Mouse (Mus musculus) olfactory bulb, adult 2 months (tissue): ENCODE data around the gene Lonp2. TPM values are rescaled to one million over a fixed set of nuclear protein-coding genes. Genes with fewer than 3 reads are reported as not detected.

Experiments used
- H3K27ac ChIP-seq: fragments of 200-500 bp; 2 replicates; pipeline ENCODE4 v1.5.1; 2012; ENCODE audit warnings: low read depth, low read length; ENCODE audit not compliant: insufficient read depth
- H3K4me1 ChIP-seq: fragments of 200-500 bp; 2 replicates; pipeline ENCODE4 v1.6.1; 2012; ENCODE audit warnings: low read length; ENCODE audit not compliant: control insufficient read depth, insufficient read depth
- H3K4me3 ChIP-seq: fragments of 200-500 bp; 2 replicates; pipeline ENCODE4 v1.5.1; 2012; ENCODE audit warnings: mild to moderate bottlenecking, low read depth, low read length, moderate library complexity; ENCODE audit not compliant: insufficient read depth
- CTCF ChIP-seq: fragments of 200-500 bp; IDR thresholded peaks from 2 replicates; pipeline ENCODE4 v1.5.1; 2012; ENCODE audit warnings: low read depth, mild to moderate bottlenecking, low read length, moderate library complexity; ENCODE audit not compliant: insufficient read depth
- POLR2A ChIP-seq: fragments of 200-500 bp; IDR thresholded peaks from 2 replicates; pipeline ENCODE4 v1.6.1; 2012; ENCODE audit warnings: mild to moderate bottlenecking, low read depth, low read length, moderate library complexity; ENCODE audit not compliant: insufficient read depth
- WGBS: fragments of 180-500 bp; shearing (Covaris S2); methylation state at CpG from one replicate; pipeline ENCODE4 v1.1.7; 2018; 5-methylcytosine and 5-hydroxymethylcytosine counted together
- polyA plus RNA-seq: library from polyadenylated mRNA; stranded (reverse); fragments of >200 nt; gene quantifications from 2 replicates; pipeline ENCODE4 v1.2.4, GENCODE M21; 2012; ENCODE audit warnings: low replicate concordance; ENCODE audit not compliant: missing spikeins, insufficient read depth, insufficient read length

Lonp2 gene
- polyA plus RNA-seq, 1 experiment: 163 TPM

DNA sequence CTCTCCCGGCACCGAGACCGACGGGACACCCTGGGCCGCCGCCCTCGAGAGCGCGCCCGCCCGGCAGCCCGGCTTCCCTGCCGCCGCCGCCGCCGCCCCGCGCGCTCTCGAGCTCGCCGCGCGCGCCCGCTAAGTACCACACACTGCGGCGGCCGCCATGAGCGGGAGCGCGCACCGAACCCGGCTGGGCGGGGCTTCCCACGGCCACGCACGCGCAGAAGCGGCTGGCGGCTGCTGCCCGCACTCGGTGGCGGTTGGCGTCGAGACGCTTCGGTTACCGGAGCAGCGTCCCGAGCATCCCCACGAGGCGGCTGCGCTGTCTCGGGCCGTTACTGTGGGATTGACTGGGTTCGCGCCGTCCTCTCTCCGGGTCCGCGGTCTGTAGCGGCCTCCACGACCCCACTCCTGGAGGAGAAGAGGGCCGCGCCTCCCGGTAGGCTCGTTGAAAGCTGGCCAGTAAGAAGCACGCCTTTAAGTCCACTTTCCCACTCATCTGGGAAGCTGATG, 122.1 kb downstream of the Lonp2 start:
- Histone ChIP-seq H3K4me1 (peaks cover 6% of the 10 kb centered on the region), H3K27ac (peak overlapping the region; percentile 89), H3K4me3 (peak overlapping the region; percentile 95)
- no peak; the same call in 1 of the 2 replicates for TF ChIP-seq CTCF
- TF ChIP-seq POLR2A: peak; percentile 90
- WGBS: 2% methylated on average over 70 of the region's 70 CpGs

DNA sequence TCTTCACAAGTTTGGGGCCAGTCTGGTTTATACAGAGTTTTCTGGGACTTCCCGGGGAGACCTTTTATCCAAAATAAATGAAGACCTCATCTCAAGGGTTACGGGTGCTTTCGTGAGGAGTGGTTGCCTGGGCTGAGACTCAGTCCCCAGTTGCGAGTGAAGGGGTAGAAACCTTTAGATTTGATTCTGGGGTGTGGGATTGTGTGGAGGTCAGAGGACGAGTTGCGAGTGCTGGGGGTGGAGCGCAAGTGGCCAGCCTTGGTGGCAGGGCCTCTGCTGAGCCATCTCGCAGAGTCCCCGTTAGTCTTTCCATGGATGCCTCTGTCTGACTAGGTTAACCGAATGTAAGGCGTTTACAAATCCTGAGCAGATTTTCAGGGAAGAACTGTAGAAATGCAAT, 122.7 kb downstream of the Lonp2 start:
- TF ChIP-seq POLR2A (no peak), CTCF (no peak)
- Histone ChIP-seq H3K4me3 (peak overlapping the region; percentile 95), H3K4me1 (peaks cover 6% of the 10 kb centered on the region), H3K27ac (peak overlapping the region; percentile 88)
- WGBS: 3% methylated on average over 11 of the region's 11 CpGs

DNA sequence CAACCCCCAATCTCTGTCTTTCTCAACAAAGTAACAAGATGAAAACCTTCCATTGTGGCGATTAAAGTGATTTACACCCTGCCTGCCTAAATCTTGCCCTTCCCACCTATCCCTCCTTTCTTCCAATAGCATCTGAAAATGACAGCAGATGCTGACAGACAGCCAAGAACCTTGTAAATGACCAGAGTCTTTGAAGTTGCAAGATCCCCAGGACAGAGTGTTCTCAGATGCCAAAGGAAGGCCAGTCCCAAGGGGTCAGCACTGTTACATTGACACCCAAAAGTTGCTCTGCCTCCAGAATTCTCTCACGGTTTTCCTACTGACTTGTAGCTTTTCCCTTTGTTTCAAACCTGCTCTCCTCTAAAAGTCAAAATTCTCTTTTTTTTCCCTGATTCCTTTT, 126.0 kb downstream of the Lonp2 start:
- 0 out of 2 replicates have a peak overlapping the region, but pooled peaks have one; percentile 21 for H3K27ac ChIP-seq
- TF ChIP-seq CTCF (no peak), POLR2A (no peak)
- peaks cover 6% of the 10 kb centered on the region for H3K4me1 ChIP-seq
- WGBS: 76% methylated on average over 2 of the region's 2 CpGs
- H3K4me3 ChIP-seq: no peak overlapping the region

GRCm38 (mm10) chr8:86756948-86757733, 133.3 kb downstream of the Lonp2 start:
- Histone ChIP-seq H3K27ac (peak overlapping the region; percentile 64; the same call in 1 of the 2 replicates), H3K4me3 (0 out of 2 replicates have a peak overlapping the region, but pooled peaks have one; percentile 4), H3K4me1 (peaks cover 7% of the 10 kb centered on the region)
- TF ChIP-seq CTCF (no peak), POLR2A (no peak)
- 19% methylated on average over 23 of the region's 23 CpGs for WGBS

GRCm38 (mm10) chr8:86758651-86759050, 134.8 kb downstream of the Lonp2 start:
- H3K4me1 ChIP-seq: peaks cover 8% of the 10 kb centered on the region
- H3K27ac ChIP-seq: no peak overlapping the region
- 86% methylated on average over 3 of the region's 3 CpGs for WGBS
- no peak overlapping the region for H3K4me3 ChIP-seq
- no peak for TF ChIP-seq POLR2A
- TF ChIP-seq CTCF: no peak

GRCm38 (mm10) chr8:86759090-86759491, 135.2 kb downstream of the Lonp2 start:
- Histone ChIP-seq H3K27ac (no peak overlapping the region), H3K4me3 (no peak overlapping the region), H3K4me1 (peaks cover 8% of the 10 kb centered on the region)
- WGBS: 31% methylated on average over 4 of the region's 4 CpGs
- TF ChIP-seq POLR2A: no peak
- TF ChIP-seq CTCF: no peak

GRCm38 (mm10) chr8:86760746-86761145, 136.9 kb downstream of the Lonp2 start:
- no peak overlapping the region for H3K27ac ChIP-seq
- peaks cover 8% of the 10 kb centered on the region for H3K4me1 ChIP-seq
- H3K4me3 ChIP-seq: no peak overlapping the region
- no peak for TF ChIP-seq CTCF
- no peak for TF ChIP-seq POLR2A
- 79% methylated on average over 6 of the region's 6 CpGs for WGBS

DNA sequence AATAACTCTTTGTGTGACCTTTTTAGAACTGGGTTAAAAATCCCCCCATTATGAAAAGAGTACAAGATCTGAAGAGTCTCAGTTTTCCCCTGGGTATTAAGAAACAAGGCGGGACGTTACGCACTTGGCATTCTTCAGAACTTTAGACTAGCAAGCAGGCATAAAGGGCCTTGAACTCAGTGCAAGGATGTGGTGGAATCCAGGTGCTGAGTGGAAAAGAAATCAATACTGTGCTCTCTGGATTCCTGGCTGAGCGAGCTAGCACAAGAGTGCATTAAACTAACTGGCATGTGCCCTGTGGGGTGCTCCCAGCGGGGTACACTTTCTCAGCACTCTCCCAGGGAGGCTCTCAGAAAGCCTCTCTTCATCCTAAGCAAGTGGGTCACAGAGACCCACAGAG, 139.0 kb downstream of the Lonp2 start:
- no peak for TF ChIP-seq POLR2A
- TF ChIP-seq CTCF: no peak
- WGBS: 78% methylated on average over 5 of the region's 5 CpGs

GRCm38 (mm10) chr8:86765155-86765554, 141.3 kb downstream of the Lonp2 start:
- Histone ChIP-seq H3K27ac (no peak overlapping the region), H3K4me1 (peaks cover 15% of the 10 kb centered on the region), H3K4me3 (no peak overlapping the region)
- WGBS: 90% methylated on average over 10 of the region's 10 CpGs
- no peak for TF ChIP-seq POLR2A
- no peak for TF ChIP-seq CTCF

More for the DNA sequence above, 139.0 kb downstream of the Lonp2 start:
- peaks cover 11% of the 10 kb centered on the region for H3K4me1 ChIP-seq
- H3K4me3 ChIP-seq: no peak overlapping the region
- no peak overlapping the region for H3K27ac ChIP-seq
